Mouse (Mus musculus) megakaryocyte, embryonic 14.5 days (primary cell): ENCODE data around the gene Gm28374. TPM values are rescaled to one million over a fixed set of nuclear protein-coding genes. Genes with fewer than 3 reads are reported as not detected.

ENCODE experiments used
- H3K27me3 ChIP-seq: replicated peaks from 2 replicates; pipeline ENCODE3; 2012; ENCODE audit warnings: inconsistent platforms
- H3K36me3 ChIP-seq: replicated peaks from 2 replicates; pipeline ENCODE3; 2012; ENCODE audit warnings: low read length, inconsistent platforms, mixed read lengths
- H3K4me1 ChIP-seq: 2 replicates; pipeline ENCODE4 v1.6.1; 2012; ENCODE audit warnings: inconsistent platforms
- H3K4me3 ChIP-seq: replicated peaks from 2 replicates; pipeline ENCODE3; 2012; ENCODE audit warnings: moderate library complexity, mild to moderate bottlenecking, inconsistent platforms
- H3K9me3 ChIP-seq: 2 replicates; pipeline ENCODE4 v1.6.1; 2012; ENCODE audit warnings: inconsistent platforms
- FLI1 ChIP-seq: IDR thresholded peaks from 2 replicates; pipeline ENCODE4 v1.6.1; 2012; ENCODE audit warnings: low read length, inconsistent platforms, mixed read lengths
- GATA1 ChIP-seq: IDR thresholded peaks from 3 replicates; pipeline ENCODE4 v1.6.1; 2012; ENCODE audit warnings: mixed read lengths, low read length, inconsistent platforms, borderline replicate concordance
- polyA plus RNA-seq: library from polyadenylated mRNA; stranded (reverse); fragments of >175 nt; gene quantifications from 2 replicates; pipeline ENCODE4 v1.2.3, GENCODE M21; 2012; ENCODE audit warnings: low replicate concordance; ENCODE audit not compliant: insufficient read depth

Gene Gm28374
- polyA plus RNA-seq, 1 experiment = not detected

- Histone ChIP-seq H3K36me3 (peaks cover 69% of the 10 kb centered on the region), H3K4me1 (peaks cover 51% of the 10 kb centered on the region), H3K9me3 (no peaks in the 10 kb centered on the region), H3K27me3 (no peaks in the 10 kb centered on the region), H3K4me3 (peak within 1 kb of the TSS; percentile 98)
- no peak for TF ChIP-seq GATA1
- TF ChIP-seq FLI1 = no peak
Measured at GRCm38 (mm10) chr19:6117986-6118676, 36.1 kb upstream of the Gm28374 start, which contains the start of gene Sac3d1. Gene Sac3d1 (minus strand): TSS chr19:6118650.

GRCm38 (mm10) chr19:6117346-6117985 lies 35.4 kb upstream of the Gm28374 start:
- Histone ChIP-seq H3K36me3 (peaks cover 72% of the 10 kb centered on the region), H3K4me1 (peaks cover 56% of the 10 kb centered on the region), H3K9me3 (no peaks in the 10 kb centered on the region), H3K4me3 (peak overlapping the region; percentile 98), H3K27me3 (no peaks in the 10 kb centered on the region)
- TF ChIP-seq FLI1 (no peak), GATA1 (no peak)

- Histone ChIP-seq H3K36me3 (peaks cover 67% of the 10 kb centered on the region), H3K9me3 (no peaks in the 10 kb centered on the region), H3K27me3 (no peaks in the 10 kb centered on the region), H3K4me1 (peaks cover 56% of the 10 kb centered on the region), H3K4me3 (peak overlapping the region; percentile 98)
- TF ChIP-seq GATA1 (no peak), FLI1 (no peak)
Measured at GRCm38 (mm10) chr19:6116113-6116850, 34.2 kb upstream of the Gm28374 start.

DNA sequence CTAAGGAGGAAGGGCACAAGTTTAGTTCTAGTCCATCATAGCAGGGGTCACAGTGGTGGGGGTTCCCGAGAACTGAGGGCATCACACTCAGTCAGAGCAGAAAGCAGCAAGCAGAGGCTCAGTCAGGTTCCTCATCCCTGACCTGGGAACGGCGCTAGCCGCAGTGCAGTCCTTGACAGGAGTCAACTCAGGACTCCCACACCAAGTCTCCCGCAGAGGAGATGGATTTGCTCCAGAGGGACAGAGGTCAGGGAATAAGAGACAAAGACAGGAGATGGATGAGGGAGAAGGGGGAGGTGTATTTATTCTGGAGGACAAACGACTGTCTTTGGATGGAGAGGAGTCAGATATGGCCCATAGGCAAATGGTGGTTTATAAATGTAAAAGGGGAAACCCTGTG lies 31.1 kb upstream of the Gm28374 start:
- peaks cover 47% of the 10 kb centered on the region for H3K36me3 ChIP-seq
- H3K27me3 ChIP-seq = no peaks in the 10 kb centered on the region
- H3K4me3 ChIP-seq = no peak overlapping the region
- H3K4me1 ChIP-seq = peaks cover 60% of the 10 kb centered on the region
- TF ChIP-seq GATA1 (no peak), FLI1 (no peak)
- H3K9me3 ChIP-seq = no peaks in the 10 kb centered on the region

- H3K4me3 ChIP-seq = no peak within 1 kb of the TSS
- H3K36me3 ChIP-seq = no peaks in the 10 kb centered on the region
- no peaks in the 10 kb centered on the region for H3K9me3 ChIP-seq
- H3K27me3 ChIP-seq = no peaks in the 10 kb centered on the region
- TF ChIP-seq GATA1 = no peak
- no peak for TF ChIP-seq FLI1
- H3K4me1 ChIP-seq = peaks cover 56% of the 10 kb centered on the region
Measured at GRCm38 (mm10) chr19:6105586-6105985, 23.5 kb upstream of the Gm28374 start, which contains the start of gene Naaladl1. Gene Naaladl1 (plus strand): TSS chr19:6105782.

- TF ChIP-seq FLI1 (no peak), GATA1 (no peak)
- Histone ChIP-seq H3K9me3 (no peaks in the 10 kb centered on the region), H3K27me3 (no peaks in the 10 kb centered on the region), H3K36me3 (peaks cover 5% of the 10 kb centered on the region), H3K4me1 (peaks cover 55% of the 10 kb centered on the region), H3K4me3 (no peak overlapping the region)
Measured at GRCm38 (mm10) chr19:6104476-6104875, 22.4 kb upstream of the Gm28374 start.

DNA sequence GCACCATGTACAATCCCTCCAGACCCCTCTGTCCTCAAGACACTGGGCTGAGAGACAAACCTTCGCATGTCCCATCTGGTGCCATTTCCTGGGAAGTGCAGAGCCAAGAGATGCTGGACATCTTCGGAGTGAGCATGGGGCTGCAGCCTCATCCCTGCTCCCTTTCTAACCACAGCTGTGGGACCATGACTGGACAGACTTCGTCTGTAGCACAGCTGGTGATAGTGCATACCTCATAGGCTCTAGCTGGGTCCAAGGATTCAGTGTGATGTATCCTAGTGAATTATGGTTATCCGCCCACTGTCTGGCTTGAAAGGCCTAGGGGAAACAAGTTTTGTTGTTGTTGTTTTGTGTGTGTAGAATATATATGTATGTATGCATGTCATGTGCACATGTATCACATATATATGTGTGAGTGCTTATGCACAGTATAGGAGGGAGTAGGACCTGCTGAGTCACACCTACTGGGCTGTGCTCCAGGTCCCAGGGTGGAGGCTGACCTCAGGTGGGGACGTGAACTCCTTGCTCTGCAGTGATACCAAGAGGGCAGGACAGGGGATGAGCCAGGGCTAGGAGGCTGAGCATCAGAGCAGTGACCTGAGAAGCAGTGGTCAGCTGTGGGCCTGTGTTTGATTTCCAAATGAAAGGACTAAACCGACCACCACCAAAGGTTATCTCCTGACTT lies 20.3 kb upstream of the Gm28374 start:
- Histone ChIP-seq H3K4me1 (peaks cover 51% of the 10 kb centered on the region), H3K9me3 (no peaks in the 10 kb centered on the region), H3K36me3 (peaks cover 15% of the 10 kb centered on the region), H3K27me3 (no peaks in the 10 kb centered on the region), H3K4me3 (peak overlapping the region; percentile 57)
- TF ChIP-seq FLI1 = no peak
- TF ChIP-seq GATA1 = no peak

- H3K4me1 ChIP-seq = peaks cover 47% of the 10 kb centered on the region
- TF ChIP-seq GATA1 = no peak
- no peak for TF ChIP-seq FLI1
- no peaks in the 10 kb centered on the region for H3K27me3 ChIP-seq
- peaks cover 19% of the 10 kb centered on the region for H3K36me3 ChIP-seq
- no peaks in the 10 kb centered on the region for H3K9me3 ChIP-seq
- H3K4me3 ChIP-seq = no peak overlapping the region
Measured at GRCm38 (mm10) chr19:6101186-6101585, 19.1 kb upstream of the Gm28374 start.

GRCm38 (mm10) chr19:6097847-6098246 lies 15.8 kb upstream of the Gm28374 start:
- peaks cover 26% of the 10 kb centered on the region for H3K4me1 ChIP-seq
- no peaks in the 10 kb centered on the region for H3K9me3 ChIP-seq
- peaks cover 46% of the 10 kb centered on the region for H3K36me3 ChIP-seq
- no peaks in the 10 kb centered on the region for H3K27me3 ChIP-seq
- no peak overlapping the region for H3K4me3 ChIP-seq
- no peak for TF ChIP-seq FLI1
- no peak for TF ChIP-seq GATA1
